Mouse (Mus musculus): ENCODE results near the gene Fkbp8. TPM values are rescaled to one million over a fixed set of nuclear protein-coding genes. Genes with fewer than 3 reads are reported as not detected.

The Fkbp8 gene
- polyA plus RNA-seq, 1 experiment, result 640 TPM

DNA sequence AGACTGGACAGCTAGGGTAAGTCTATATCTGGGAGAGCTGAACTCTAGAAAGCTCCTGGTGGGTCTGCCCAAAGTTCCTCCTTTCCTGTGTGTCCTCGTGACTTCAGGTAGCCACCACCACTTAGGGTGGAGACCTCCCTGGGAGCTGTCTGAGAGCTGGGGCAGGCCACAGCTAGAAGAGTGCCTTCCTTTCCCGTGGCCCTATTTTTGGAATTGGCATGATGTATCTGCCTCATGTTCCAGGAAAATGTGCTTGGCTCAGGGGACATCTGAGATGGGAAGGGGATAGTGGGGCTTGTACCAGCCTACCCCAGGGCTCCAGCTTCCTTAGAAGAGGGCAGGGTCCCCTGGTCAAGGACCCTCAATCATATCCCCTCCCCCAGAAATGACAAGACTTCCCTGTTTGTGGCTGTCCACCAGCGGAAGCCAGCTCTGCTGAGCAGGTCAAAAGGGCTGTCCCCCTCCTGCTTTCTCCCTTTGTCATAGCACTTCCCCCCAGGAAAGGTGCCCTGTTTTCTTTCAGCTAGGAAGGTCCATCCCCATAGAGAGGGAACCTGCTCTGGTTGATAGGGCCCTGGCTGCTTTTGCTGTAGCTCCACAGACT, 24.1 kb downstream of the Fkbp8 start:
- no peak for DNase-seq
- no peak for TF ChIP-seq POLR2A (IDR thresholded peaks at IDR 0.05; ENCODE audit: control insufficient read depth, extremely low read depth, insufficient read depth, low read length, poor library complexity)
- TF ChIP-seq CTCF (IDR thresholded peaks at IDR 0.05; ENCODE audit: borderline replicate concordance, control insufficient read depth, extremely low read depth, insufficient read depth, low read length, poor library complexity), result no peak
- Histone ChIP-seq H3K27me3 (ENCODE audit: control insufficient read depth, insufficient read depth, low read length) (no peaks in the 10 kb centered on the region), H3K4me1 (replicated peaks; ENCODE audit: control insufficient read depth, insufficient read depth, low read length) (peaks cover 36% of the 10 kb centered on the region), H3K4me3 (ENCODE audit: control insufficient read depth, insufficient read depth, low read length) (no peak overlapping the region), H3K36me3 (ENCODE audit: control insufficient read depth, insufficient read depth, low read length) (no peaks in the 10 kb centered on the region), H3K27ac (ENCODE audit: control insufficient read depth, insufficient read depth, low read length) (no peak overlapping the region)
- WGBS, result 62% methylated on average over 3 of the region's 3 CpGs

DNA sequence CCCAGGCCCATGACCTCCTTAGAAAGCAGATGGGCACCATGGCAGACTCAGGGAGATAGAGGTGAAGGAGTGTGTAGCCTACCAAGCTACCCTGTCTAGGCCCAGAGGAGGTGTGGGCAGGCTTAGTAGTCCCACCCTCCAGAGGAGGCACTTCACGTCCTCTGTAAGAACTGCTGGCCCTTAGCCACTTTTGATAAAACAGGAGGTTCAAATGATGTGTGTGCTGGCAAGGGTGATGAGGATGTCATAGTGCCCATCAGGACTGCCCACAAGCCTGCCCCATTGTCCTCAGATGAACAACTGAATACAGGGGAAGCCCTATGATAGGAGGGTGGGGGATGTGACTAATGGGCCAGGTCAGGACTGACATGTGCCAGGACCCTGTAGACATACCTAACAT, 25.3 kb downstream of the Fkbp8 start:
- WGBS, result 86% methylated on average over 1 of the region's 1 CpGs
- H3K4me1 ChIP-seq (replicated peaks; ENCODE audit: control insufficient read depth, insufficient read depth, low read length), result peaks cover 36% of the 10 kb centered on the region
- no peak overlapping the region for H3K4me3 ChIP-seq (ENCODE audit: control insufficient read depth, insufficient read depth, low read length)
- H3K36me3 ChIP-seq (ENCODE audit: control insufficient read depth, insufficient read depth, low read length), result no peaks in the 10 kb centered on the region
- no peak overlapping the region for H3K27ac ChIP-seq (ENCODE audit: control insufficient read depth, insufficient read depth, low read length)
- no peaks in the 10 kb centered on the region for H3K27me3 ChIP-seq (ENCODE audit: control insufficient read depth, insufficient read depth, low read length)
- no peak for DNase-seq
- TF ChIP-seq POLR2A (IDR thresholded peaks at IDR 0.05; ENCODE audit: control insufficient read depth, extremely low read depth, insufficient read depth, low read length, poor library complexity) (no peak), CTCF (IDR thresholded peaks at IDR 0.05; ENCODE audit: borderline replicate concordance, control insufficient read depth, extremely low read depth, insufficient read depth, low read length, poor library complexity) (no peak)

DNA sequence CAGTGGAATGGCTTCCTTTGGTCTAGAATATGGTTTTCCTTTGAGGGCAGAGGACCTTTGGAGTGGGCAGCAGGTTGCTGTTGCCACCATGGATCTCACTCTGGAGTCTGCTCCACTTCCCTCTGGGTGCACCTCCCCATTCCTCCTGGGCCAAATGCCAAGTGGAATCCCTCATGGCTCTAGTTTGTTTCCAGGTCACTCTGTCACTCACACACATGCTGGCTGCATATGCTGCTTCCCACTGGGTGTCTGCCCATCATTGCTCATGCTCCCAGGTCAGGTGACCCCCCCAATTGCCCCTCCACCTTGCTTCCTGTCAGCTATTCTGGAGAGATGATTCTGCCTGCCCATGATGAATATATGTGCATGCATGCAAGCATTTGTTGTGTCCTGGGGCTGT, 26.2 kb downstream of the Fkbp8 start:
- no peaks in the 10 kb centered on the region for H3K36me3 ChIP-seq (ENCODE audit: control insufficient read depth, insufficient read depth, low read length)
- H3K27me3 ChIP-seq (ENCODE audit: control insufficient read depth, insufficient read depth, low read length), result no peaks in the 10 kb centered on the region
- no peak for TF ChIP-seq CTCF (IDR thresholded peaks at IDR 0.05; ENCODE audit: borderline replicate concordance, control insufficient read depth, extremely low read depth, insufficient read depth, low read length, poor library complexity)
- TF ChIP-seq POLR2A (IDR thresholded peaks at IDR 0.05; ENCODE audit: control insufficient read depth, extremely low read depth, insufficient read depth, low read length, poor library complexity), result no peak
- H3K27ac ChIP-seq (ENCODE audit: control insufficient read depth, insufficient read depth, low read length), result peak overlapping the region; percentile 20; the same call in 1 of the 2 replicates
- H3K4me1 ChIP-seq (replicated peaks; ENCODE audit: control insufficient read depth, insufficient read depth, low read length), result peaks cover 41% of the 10 kb centered on the region
- no peak overlapping the region for H3K4me3 ChIP-seq (ENCODE audit: control insufficient read depth, insufficient read depth, low read length)
- no peak for DNase-seq

DNA sequence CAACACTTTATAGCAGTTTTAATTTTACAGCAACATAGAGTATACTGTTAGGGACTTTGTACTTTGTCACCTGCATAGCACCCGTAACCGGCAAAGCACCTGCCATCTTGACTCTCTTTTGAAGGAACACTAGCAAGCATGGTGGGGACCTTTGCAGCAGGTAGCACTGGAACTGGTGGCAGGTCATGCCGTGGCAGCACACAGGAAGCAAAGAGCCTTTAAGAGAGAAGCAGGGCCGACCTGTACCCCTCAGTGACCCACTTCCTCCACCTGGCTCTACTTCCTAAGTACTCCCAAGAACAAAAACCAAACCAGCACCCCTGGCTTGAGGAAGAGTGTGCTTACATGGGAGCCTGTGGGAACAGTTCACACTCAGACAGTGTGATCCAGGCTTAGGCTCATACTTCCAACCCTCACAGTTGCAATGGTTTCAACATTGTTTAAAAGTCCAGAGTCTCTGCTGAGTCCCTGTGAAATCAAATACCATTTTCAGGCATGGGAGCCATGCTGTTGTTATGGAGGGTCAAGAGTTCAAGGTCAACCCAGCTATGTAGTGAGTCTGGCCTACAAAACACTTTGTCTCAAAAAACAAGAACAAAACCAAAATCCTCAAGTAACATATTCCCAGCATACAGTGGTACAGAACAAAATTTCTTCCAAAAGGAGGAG, 27.7 kb downstream of the Fkbp8 start:
- Histone ChIP-seq H3K4me1 (replicated peaks; ENCODE audit: control insufficient read depth, insufficient read depth, low read length) (peaks cover 46% of the 10 kb centered on the region), H3K4me3 (ENCODE audit: control insufficient read depth, insufficient read depth, low read length) (no peak overlapping the region), H3K27ac (ENCODE audit: control insufficient read depth, insufficient read depth, low read length) (peak overlapping the region; percentile 39), H3K36me3 (ENCODE audit: control insufficient read depth, insufficient read depth, low read length) (no peaks in the 10 kb centered on the region), H3K27me3 (ENCODE audit: control insufficient read depth, insufficient read depth, low read length) (no peaks in the 10 kb centered on the region)
- no peak for TF ChIP-seq CTCF (IDR thresholded peaks at IDR 0.05; ENCODE audit: borderline replicate concordance, control insufficient read depth, extremely low read depth, insufficient read depth, low read length, poor library complexity)
- TF ChIP-seq POLR2A (IDR thresholded peaks at IDR 0.05; ENCODE audit: control insufficient read depth, extremely low read depth, insufficient read depth, low read length, poor library complexity), result no peak
- 22% methylated on average over 4 of the region's 4 CpGs for WGBS
- peak; percentile 37 for DNase-seq

DNA sequence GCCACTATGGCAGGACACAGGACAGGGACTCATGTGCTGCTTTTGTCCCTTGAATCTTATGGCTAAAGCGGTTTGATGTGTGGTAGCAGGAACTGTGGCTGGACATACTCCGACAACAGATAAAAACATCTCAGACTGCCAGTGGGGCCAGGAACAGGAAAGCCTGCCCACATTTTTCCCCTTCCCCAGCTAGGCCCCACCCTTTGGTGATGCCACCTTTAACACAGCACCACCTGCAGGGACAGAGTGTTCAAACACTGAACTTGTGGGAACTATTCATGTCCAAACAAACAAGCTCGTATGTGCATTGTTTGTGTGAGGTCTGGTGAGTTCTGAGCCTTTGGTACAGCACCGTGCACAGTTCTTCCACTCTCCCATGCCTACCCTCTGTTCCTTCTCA, 30.8 kb downstream of the Fkbp8 start:
- DNase-seq, result peak; percentile 78
- H3K36me3 ChIP-seq (ENCODE audit: control insufficient read depth, insufficient read depth, low read length), result no peaks in the 10 kb centered on the region
- TF ChIP-seq CTCF (IDR thresholded peaks at IDR 0.05; ENCODE audit: borderline replicate concordance, control insufficient read depth, extremely low read depth, insufficient read depth, low read length, poor library complexity) (no peak), POLR2A (IDR thresholded peaks at IDR 0.05; ENCODE audit: control insufficient read depth, extremely low read depth, insufficient read depth, low read length, poor library complexity) (no peak)
- H3K4me1 ChIP-seq (replicated peaks; ENCODE audit: control insufficient read depth, insufficient read depth, low read length), result peaks cover 55% of the 10 kb centered on the region
- H3K27ac ChIP-seq (ENCODE audit: control insufficient read depth, insufficient read depth, low read length), result peak overlapping the region; percentile 35; the same call in 1 of the 2 replicates
- no peak overlapping the region for H3K4me3 ChIP-seq (ENCODE audit: control insufficient read depth, insufficient read depth, low read length)
- H3K27me3 ChIP-seq (ENCODE audit: control insufficient read depth, insufficient read depth, low read length), result no peaks in the 10 kb centered on the region
- 7% methylated on average over 4 of the region's 4 CpGs for WGBS

DNA sequence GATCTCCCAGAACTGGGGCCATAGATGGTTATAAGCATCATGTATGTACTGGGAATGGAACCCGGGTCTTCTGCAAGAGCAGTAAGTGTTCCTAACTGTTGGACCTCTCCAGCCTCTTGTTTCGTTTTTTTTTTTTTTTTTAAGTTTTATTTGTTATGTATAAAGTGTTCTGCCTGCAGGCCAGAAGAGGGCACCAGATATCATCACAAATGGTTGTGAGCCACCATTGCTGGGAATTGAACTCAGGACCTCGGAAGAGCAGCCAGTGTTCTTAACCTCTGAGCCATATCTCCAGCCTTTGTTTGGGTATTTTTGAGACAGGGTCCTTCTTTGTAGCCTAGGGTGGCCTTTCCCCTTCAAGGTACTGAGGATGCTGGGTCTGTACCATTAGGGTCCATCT, 31.5 kb downstream of the Fkbp8 start:
- Histone ChIP-seq H3K27ac (ENCODE audit: control insufficient read depth, insufficient read depth, low read length) (no peak overlapping the region), H3K4me3 (ENCODE audit: control insufficient read depth, insufficient read depth, low read length) (no peak overlapping the region), H3K4me1 (replicated peaks; ENCODE audit: control insufficient read depth, insufficient read depth, low read length) (peaks cover 54% of the 10 kb centered on the region), H3K27me3 (ENCODE audit: control insufficient read depth, insufficient read depth, low read length) (no peaks in the 10 kb centered on the region), H3K36me3 (ENCODE audit: control insufficient read depth, insufficient read depth, low read length) (no peaks in the 10 kb centered on the region)
- TF ChIP-seq POLR2A (IDR thresholded peaks at IDR 0.05; ENCODE audit: control insufficient read depth, extremely low read depth, insufficient read depth, low read length, poor library complexity) (no peak), CTCF (IDR thresholded peaks at IDR 0.05; ENCODE audit: borderline replicate concordance, control insufficient read depth, extremely low read depth, insufficient read depth, low read length, poor library complexity) (no peak)
- DNase-seq, result no peak
- WGBS, result 68% methylated on average over 3 of the region's 3 CpGs

Data from thymus, adult 2 months (tissue).